In genomic region chr2:129896696-129897095, GRCm38 (mm10) we compare ENCODE assay signal across 23 mouse cellular contexts.
"Had no signal": no experiment of that assay in that cellular context is flagged by ENCODE, and none has a peak within 500 bp of the region (broad histone marks: within the 10 kb centered on the region; RNA-seq: fewer than 3 reads in every experiment).

No protein-coding gene starts in this region.

- H3K9me3 ChIP-seq: heart, embryonic 10.5 days; hindbrain, embryonic 10.5 days; hindbrain, embryonic 12.5 days; hindbrain, embryonic 15.5 days; intestine, embryonic 15.5 days; limb, embryonic 13.5 days; limb, embryonic 15.5 days; liver, embryonic 12.5 days had no signal

- H3K4me2 ChIP-seq: heart, embryonic 12.5 days; hindbrain, embryonic 12.5 days; hindbrain, embryonic 15.5 days; intestine, embryonic 15.5 days; limb, embryonic 13.5 days; limb, embryonic 15.5 days; liver, embryonic 12.5 days had no signal

- H3K27ac ChIP-seq: gastrocnemius, adult 2 months; heart, adult 2 months; heart, embryonic 10.5 days; hindbrain, embryonic 10.5 days; hindbrain, embryonic 12.5 days; hindbrain, embryonic 15.5 days; intestine, embryonic 15.5 days; layer of hippocampus, adult 2 months; left cerebral cortex, adult 2 months; limb, embryonic 13.5 days; limb, embryonic 15.5 days; liver, embryonic 12.5 days had no signal

- H3K36me3 ChIP-seq: heart, embryonic 10.5 days; heart, embryonic 12.5 days; hindbrain, embryonic 10.5 days; hindbrain, embryonic 12.5 days; hindbrain, embryonic 15.5 days; intestine, embryonic 15.5 days; limb, embryonic 13.5 days; limb, embryonic 15.5 days; liver, embryonic 12.5 days had no signal

- H3K27me3 ChIP-seq: heart, embryonic 12.5 days; hindbrain, embryonic 12.5 days; hindbrain, embryonic 15.5 days; intestine, embryonic 15.5 days; limb, embryonic 13.5 days; limb, embryonic 15.5 days; liver, embryonic 12.5 days had no signal

- DNase-seq: gastrocnemius, adult 2 months; gastrocnemius, postnatal 10 days; gastrocnemius, postnatal 25 days; heart, adult 2 months; heart, postnatal 4 days; kidney, adult 18-20 months; kidney, adult 8-10 months; kidney, postnatal 10 days; kidney, postnatal 25 days; kidney, postnatal 4 days had no signal

- ATAC-seq: inflammation-experienced regulatory T-cells, adult 6 months; intestine, embryonic 15.5 days; intestine, postnatal 0 days; liver, embryonic 12.5 days had no signal

- H3K4me3 ChIP-seq: gastrocnemius, adult 2 months; heart, adult 2 months; heart, embryonic 10.5 days; heart, embryonic 12.5 days; hindbrain, embryonic 10.5 days; hindbrain, embryonic 12.5 days; hindbrain, embryonic 15.5 days; intestine, embryonic 15.5 days; layer of hippocampus, adult 2 months; left cerebral cortex, adult 2 months; limb, embryonic 13.5 days; limb, embryonic 15.5 days; liver, embryonic 12.5 days had no signal

- H3K4me1 ChIP-seq: heart, embryonic 10.5 days; hindbrain, embryonic 10.5 days; intestine, embryonic 15.5 days; limb, embryonic 13.5 days; limb, embryonic 15.5 days; liver, embryonic 12.5 days had no signal

- H3K9ac ChIP-seq: heart, embryonic 12.5 days; hindbrain, embryonic 12.5 days; hindbrain, embryonic 15.5 days; intestine, embryonic 15.5 days; limb, embryonic 13.5 days; limb, embryonic 15.5 days; liver, embryonic 12.5 days had no signal
